Mouse (Mus musculus): ENCODE measurements around the gene Golgb1.

Golgb1 gene

GRCm38 (mm10) chr16:36918505-36918904 lies 43.6 kb downstream of the Golgb1 start:
- no peak for DNase-seq (ENCODE audit: low spot score)

GRCm38 (mm10) chr16:36920410-36920809 lies 45.5 kb downstream of the Golgb1 start:
- no peak for DNase-seq (ENCODE audit: low spot score)

GRCm38 (mm10) chr16:36921067-36921613 lies 46.2 kb downstream of the Golgb1 start:
- no peak for DNase-seq (ENCODE audit: low spot score)

GRCm38 (mm10) chr16:36921980-36922379 lies 47.0 kb downstream of the Golgb1 start:
- DNase-seq (ENCODE audit: low spot score), result no peak

- DNase-seq (ENCODE audit: low spot score), result no peak
Observed at GRCm38 (mm10) chr16:36924312-36924711, 49.4 kb downstream of the Golgb1 start.

- DNase-seq (ENCODE audit: low spot score), result no peak
Observed at GRCm38 (mm10) chr16:36925351-36925750, 50.4 kb downstream of the Golgb1 start.

- no peak for DNase-seq (ENCODE audit: low spot score)
Observed at GRCm38 (mm10) chr16:36925797-36926196, 50.9 kb downstream of the Golgb1 start.

- no peak for DNase-seq (ENCODE audit: low spot score)
Observed at GRCm38 (mm10) chr16:36926514-36927447, 51.8 kb downstream of the Golgb1 start.

- DNase-seq (ENCODE audit: low spot score), result no peak
Observed at GRCm38 (mm10) chr16:36927495-36928105, 52.7 kb downstream of the Golgb1 start.

GRCm38 (mm10) chr16:36928106-36928500 lies 53.2 kb downstream of the Golgb1 start:
- no peak for DNase-seq (ENCODE audit: low spot score)

- no peak for DNase-seq (ENCODE audit: low spot score)
Observed at GRCm38 (mm10) chr16:36929216-36929615, 54.3 kb downstream of the Golgb1 start.

GRCm38 (mm10) chr16:36930231-36931136 lies 55.5 kb downstream of the Golgb1 start:
- DNase-seq (ENCODE audit: low spot score), result no peak

- DNase-seq (ENCODE audit: low spot score), result no peak
Observed at GRCm38 (mm10) chr16:36931381-36931780, 56.4 kb downstream of the Golgb1 start.

GRCm38 (mm10) chr16:36931976-36932375 lies 57.0 kb downstream of the Golgb1 start:
- no peak for DNase-seq (ENCODE audit: low spot score)

GRCm38 (mm10) chr16:36932546-36932945 lies 57.6 kb downstream of the Golgb1 start:
- DNase-seq (ENCODE audit: low spot score), result no peak

GRCm38 (mm10) chr16:36934131-36934840 lies 59.3 kb downstream of the Golgb1 start:
- no peak for DNase-seq (ENCODE audit: low spot score)

GRCm38 (mm10) chr16:36934841-36935620 lies 60.1 kb downstream of the Golgb1 start, which contains the start of gene Hcls1:
Gene Hcls1 (plus strand): TSS chr16:36934983.
- DNase-seq (ENCODE audit: low spot score), result no peak

GRCm38 (mm10) chr16:36935814-36936213 lies 60.9 kb downstream of the Golgb1 start:
- no peak for DNase-seq (ENCODE audit: low spot score)

- no peak for DNase-seq (ENCODE audit: low spot score)
Observed at GRCm38 (mm10) chr16:36941137-36941727, 66.3 kb downstream of the Golgb1 start.

- no peak for DNase-seq (ENCODE audit: low spot score)
Observed at GRCm38 (mm10) chr16:36941895-36942294, 67.0 kb downstream of the Golgb1 start.
